Mouse (Mus musculus): ENCODE data around the gene Aldoc.

The Aldoc gene

GRCm38 (mm10) chr11:78332676-78333075 is 9.9 kb downstream of the Aldoc start:
- no peak for DNase-seq (ENCODE audit: low spot score)

- no peak for DNase-seq (ENCODE audit: low spot score)
Measured at GRCm38 (mm10) chr11:78333992-78334391, 11.2 kb downstream of the Aldoc start.

GRCm38 (mm10) chr11:78337040-78337439 is 14.3 kb downstream of the Aldoc start:
- no peak for DNase-seq (ENCODE audit: low spot score)

DNA sequence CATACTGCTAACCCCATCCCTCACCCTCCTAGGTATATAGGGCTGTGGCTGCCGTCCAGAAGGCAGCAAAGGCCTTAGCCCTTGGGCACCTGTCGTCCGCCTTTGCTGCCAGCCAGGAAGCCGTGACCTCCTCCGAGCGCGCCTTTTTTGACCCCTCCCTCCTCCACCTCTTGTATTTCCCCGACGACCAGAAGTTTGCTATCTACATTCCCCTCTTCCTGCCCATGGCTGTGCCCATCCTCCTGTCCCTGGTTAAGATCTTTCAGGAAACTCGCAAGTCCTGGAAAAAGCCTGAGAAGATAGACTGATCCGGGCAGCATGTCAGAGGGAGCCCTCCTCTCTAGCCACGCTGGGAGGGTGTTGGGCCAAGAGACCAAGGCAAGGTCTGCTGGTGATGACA is 18.9 kb downstream of the Aldoc start:
- no peak for DNase-seq (ENCODE audit: low spot score)

GRCm38 (mm10) chr11:78343381-78344327 is 20.9 kb downstream of the Aldoc start, which contains the start of gene Unc119:
TSS of gene Unc119 (plus strand) at chr11:78343482.
- peak; percentile 70 for DNase-seq (ENCODE audit: low spot score)

DNA sequence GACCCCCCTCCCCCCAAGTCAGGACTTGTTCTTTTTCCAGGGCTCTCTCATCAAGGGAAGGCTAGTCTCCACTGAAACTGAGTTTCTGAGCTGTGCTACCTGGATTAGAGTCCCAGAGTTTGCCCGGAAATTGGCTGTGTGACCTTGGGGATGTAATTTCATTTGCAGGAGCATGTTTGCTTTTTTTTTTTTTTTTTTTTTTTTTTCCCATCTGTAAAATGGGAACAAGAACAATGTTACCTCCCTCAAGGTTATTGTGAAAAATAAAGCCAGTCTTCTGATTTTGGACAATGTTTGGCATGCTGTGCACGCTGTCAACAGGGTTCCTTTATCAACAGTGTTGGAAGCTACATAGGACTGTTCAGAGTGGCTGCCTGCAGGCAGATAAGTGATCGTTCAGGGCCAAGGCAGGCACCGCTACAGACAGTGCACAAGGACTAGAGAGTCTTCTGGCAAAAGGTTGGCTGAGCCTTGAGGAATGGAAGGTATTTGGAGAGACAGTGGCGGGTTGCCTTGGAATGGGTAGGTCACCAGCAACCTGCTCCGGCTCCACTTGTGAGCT is 21.6 kb downstream of the Aldoc start:
- DNase-seq (ENCODE audit: low spot score) = no peak

GRCm38 (mm10) chr11:78344890-78345715 is 22.3 kb downstream of the Aldoc start:
- DNase-seq (ENCODE audit: low spot score) = no peak

GRCm38 (mm10) chr11:78345801-78346200 is 23.0 kb downstream of the Aldoc start:
- no peak for DNase-seq (ENCODE audit: low spot score)

- no peak for DNase-seq (ENCODE audit: low spot score)
Measured at GRCm38 (mm10) chr11:78346326-78347069, 23.7 kb downstream of the Aldoc start.

DNA sequence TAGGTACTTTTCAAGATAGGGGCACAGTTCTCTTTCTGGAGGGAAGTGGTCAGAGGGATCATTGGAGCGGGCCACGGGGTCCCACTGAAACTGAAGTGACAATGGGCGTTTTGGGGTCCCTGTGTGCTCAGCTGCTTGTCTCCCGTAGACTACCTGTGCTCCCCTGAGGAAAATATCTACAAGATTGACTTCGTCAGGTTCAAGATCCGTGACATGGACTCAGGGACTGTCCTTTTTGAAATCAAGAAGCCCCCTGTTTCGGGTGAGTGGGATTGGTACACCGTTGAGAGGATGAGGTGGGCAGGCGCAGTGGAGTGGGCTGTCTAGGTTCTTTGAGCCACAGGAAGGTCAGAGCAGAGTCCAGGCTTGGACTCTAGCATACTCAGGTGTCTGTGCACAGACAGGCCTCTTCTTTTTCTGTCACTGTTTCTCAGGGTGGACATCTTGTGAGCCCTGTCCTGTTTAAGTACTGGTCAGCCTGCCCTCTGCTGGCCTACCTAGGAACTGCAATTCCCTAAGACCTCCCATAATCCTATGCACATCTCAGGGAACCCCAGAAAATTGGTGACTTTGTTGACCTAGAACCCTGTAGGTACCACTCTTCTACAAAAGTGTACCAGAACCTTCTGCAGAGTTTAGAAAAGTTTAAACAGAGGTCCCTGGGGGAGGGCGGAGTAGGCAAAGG is 24.4 kb downstream of the Aldoc start:
- DNase-seq (ENCODE audit: low spot score) = peak; percentile 76

DNA sequence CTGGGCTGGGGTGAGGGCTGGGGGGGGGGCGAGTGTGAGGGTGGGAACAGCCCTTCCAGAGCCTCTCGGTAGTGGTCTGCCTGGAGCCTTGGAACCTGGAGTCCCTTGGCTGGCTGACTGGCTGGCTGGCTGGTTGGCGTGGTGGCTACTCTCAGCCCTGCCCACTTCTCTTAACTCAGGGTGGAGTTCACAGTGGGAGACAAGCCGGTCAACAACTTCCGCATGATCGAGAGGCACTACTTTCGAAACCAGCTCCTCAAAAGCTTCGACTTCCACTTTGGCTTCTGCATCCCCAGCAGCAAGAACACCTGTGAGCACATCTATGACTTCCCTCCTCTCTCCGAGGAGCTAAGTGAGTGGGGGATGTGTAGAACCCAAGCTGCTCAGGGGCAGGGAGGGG is 25.1 kb downstream of the Aldoc start:
- no peak for DNase-seq (ENCODE audit: low spot score)

- DNase-seq (ENCODE audit: low spot score) = no peak
Measured at GRCm38 (mm10) chr11:78348474-78348873, 25.7 kb downstream of the Aldoc start.

- no peak for DNase-seq (ENCODE audit: low spot score)
Measured at GRCm38 (mm10) chr11:78349441-78350358, 26.9 kb downstream of the Aldoc start.

- DNase-seq (ENCODE audit: low spot score) = no peak
Measured at GRCm38 (mm10) chr11:78353081-78353480, 30.3 kb downstream of the Aldoc start.

DNA sequence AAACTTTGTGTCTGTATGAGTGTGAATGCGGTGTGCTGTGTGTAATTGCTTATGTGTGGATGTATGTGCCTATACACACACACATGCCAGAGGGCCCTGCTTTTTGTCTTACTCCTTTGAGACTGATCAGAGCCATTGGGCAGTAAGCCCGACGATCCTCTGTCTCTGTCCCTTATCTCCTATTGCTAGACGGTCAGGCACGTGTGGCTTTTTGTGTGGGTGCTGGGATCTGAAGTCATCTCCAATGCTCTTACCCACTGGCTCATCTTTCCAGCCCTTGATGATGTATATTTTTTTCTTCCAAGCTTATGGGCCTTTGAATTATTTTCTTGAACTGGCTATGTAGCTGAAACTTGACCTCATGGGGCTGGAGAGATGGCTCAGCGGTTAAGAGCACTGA is 32.1 kb downstream of the Aldoc start:
- DNase-seq (ENCODE audit: low spot score) = no peak

GRCm38 (mm10) chr11:78355471-78356238 is 32.9 kb downstream of the Aldoc start:
- peak; percentile 63 for DNase-seq (ENCODE audit: low spot score)

- no peak for DNase-seq (ENCODE audit: low spot score)
Measured at GRCm38 (mm10) chr11:78358330-78359007, 35.7 kb downstream of the Aldoc start.

GRCm38 (mm10) chr11:78360125-78360788 is 37.5 kb downstream of the Aldoc start:
- peak; percentile 80 for DNase-seq (ENCODE audit: low spot score)
